Mouse (Mus musculus) hindbrain, embryonic 11.5 days (tissue): ENCODE data around the gene Anxa4. TPM values are rescaled to one million over a fixed set of nuclear protein-coding genes. Genes with fewer than 3 reads are reported as not detected.

Experiments used
- ATAC-seq: fragments of 200-750 bp; cut with Nextera tagmentation; 2 replicates; pipeline ENCODE4 v1.8.0; 2017; ENCODE audit warnings: mild to moderate bottlenecking, moderate TSS enrichment, moderate library complexity; ENCODE audit not compliant: low FRiP score
- DNase-seq: peaks from one replicate; pipeline ENCODE4 v3.0.0-alpha.2; 2015; ENCODE audit warnings: low spot score
- H3K27ac ChIP-seq: fragments of 300-500 bp; sonication (generic); 2 replicates; pipeline ENCODE4 v1.5.1; 2014; ENCODE audit warnings: mild to moderate bottlenecking, low read depth, low read length
- H3K27me3 ChIP-seq: fragments of 300-500 bp; sonication (generic); 2 replicates; pipeline ENCODE4 v1.6.1; 2014; ENCODE audit warnings: mild to moderate bottlenecking, low read length, moderate library complexity, mixed read lengths; ENCODE audit not compliant: control insufficient read depth, insufficient read depth
- H3K36me3 ChIP-seq: fragments of 300-500 bp; sonication (generic); 2 replicates; pipeline ENCODE4 v1.6.1; 2014; ENCODE audit warnings: mild to moderate bottlenecking, low read length, moderate library complexity, mixed read lengths; ENCODE audit not compliant: control insufficient read depth, insufficient read depth
- H3K4me1 ChIP-seq: fragments of 300-500 bp; sonication (generic); replicated peaks from 2 replicates; pipeline ENCODE4 v1.6.1; 2014; ENCODE audit warnings: low read length, mixed read lengths; ENCODE audit not compliant: control insufficient read depth, insufficient read depth
- H3K4me2 ChIP-seq: fragments of 300-500 bp; sonication (generic); replicated peaks from 2 replicates; pipeline ENCODE4 v1.6.1; 2014; ENCODE audit warnings: mild to moderate bottlenecking, low read depth, low read length
- H3K4me3 ChIP-seq: fragments of 300-500 bp; sonication (generic); 2 replicates; pipeline ENCODE4 v1.5.1; 2014; ENCODE audit warnings: low read depth, low read length
- H3K9ac ChIP-seq: fragments of 300-500 bp; sonication (generic); 2 replicates; pipeline ENCODE4 v1.6.1; 2014; ENCODE audit warnings: low read depth, low read length
- H3K9me3 ChIP-seq: fragments of 300-500 bp; sonication (generic); 2 replicates; pipeline ENCODE4 v1.6.1; 2016; ENCODE audit warnings: low read length; ENCODE audit not compliant: control insufficient read depth
- WGBS: fragments of 180-500 bp; shearing (Covaris S2); extraction: QIAGEN DNeasy Blood & Tissue Kit; methylation state at CpG from one replicate; pipeline ENCODE4 v1.1.7; 2014; 5-methylcytosine and 5-hydroxymethylcytosine counted together
- polyA plus RNA-seq: library from polyadenylated mRNA; unstranded; fragments of >200 nt; fragmentation: Nextera tagmentation; extraction: Ambion mirVana; gene quantifications from 2 replicates; pipeline ENCODE4 v1.2.1, GENCODE M21; 2014

The Anxa4 gene
- polyA plus RNA-seq, 1 experiment from 2014 or later, result 11.7 TPM

DNA sequence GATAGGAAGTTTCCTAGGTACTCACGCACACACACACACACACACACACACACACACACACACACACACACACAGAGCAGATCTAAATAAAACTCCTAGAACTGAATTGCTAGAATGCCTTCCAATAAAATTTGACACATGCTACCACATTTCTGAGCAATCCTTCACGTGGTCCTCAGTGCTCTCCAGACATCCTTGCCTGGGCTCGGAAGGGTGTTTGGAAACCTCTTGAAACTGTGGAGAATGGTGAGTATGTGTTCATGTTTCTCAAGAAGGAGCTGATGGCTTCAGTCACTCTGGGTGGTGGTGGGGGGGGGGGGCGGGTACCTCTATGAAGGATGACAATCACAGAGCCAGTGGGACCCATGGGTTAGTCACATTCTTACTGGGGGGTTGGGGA, 5.1 kb downstream of the Anxa4 start:
- Histone ChIP-seq H3K4me1 (no peaks in the 10 kb centered on the region), H3K4me3 (no peak overlapping the region), H3K27me3 (peaks cover 15% of the 10 kb centered on the region), H3K9ac (no peak overlapping the region), H3K36me3 (no peaks in the 10 kb centered on the region), H3K9me3 (no peaks in the 10 kb centered on the region), H3K4me2 (no peak overlapping the region), H3K27ac (no peak overlapping the region)
- 82% methylated on average over 4 of the region's 4 CpGs for WGBS
- no peak for ATAC-seq
- no peak for DNase-seq

DNA sequence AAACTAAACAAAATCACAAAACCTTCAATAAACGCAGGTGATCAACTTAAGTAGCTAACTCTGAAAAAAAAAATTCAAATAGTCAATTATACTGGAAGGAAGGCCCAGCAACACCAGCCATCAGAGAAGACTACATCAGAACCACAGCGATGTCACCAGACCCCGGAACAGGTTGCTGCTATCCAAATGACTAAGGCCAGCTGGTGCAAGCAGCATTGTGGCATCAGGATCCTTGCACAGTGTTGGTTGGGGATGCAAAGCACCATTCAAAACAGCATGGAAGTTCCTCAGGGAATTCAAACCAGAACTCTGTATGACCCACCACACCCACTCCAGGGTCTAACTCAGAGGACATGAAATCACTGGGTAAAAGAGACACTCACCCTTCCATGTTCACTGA, 6.8 kb downstream of the Anxa4 start:
- H3K36me3 ChIP-seq, result no peaks in the 10 kb centered on the region
- no peaks in the 10 kb centered on the region for H3K9me3 ChIP-seq
- no peak overlapping the region for H3K4me2 ChIP-seq
- peaks cover 3% of the 10 kb centered on the region; the same call in 1 of the 2 replicates for H3K27me3 ChIP-seq
- no peak overlapping the region for H3K27ac ChIP-seq
- no peak overlapping the region for H3K9ac ChIP-seq
- DNase-seq (no peak), ATAC-seq (no peak)
- no peak overlapping the region for H3K4me3 ChIP-seq
- H3K4me1 ChIP-seq, result no peaks in the 10 kb centered on the region
- 98% methylated on average over 3 of the region's 3 CpGs for WGBS

GRCm38 (mm10) chr6:86784739-86785138, 8.6 kb downstream of the Anxa4 start:
- Histone ChIP-seq H3K4me2 (no peak overlapping the region), H3K4me3 (no peak overlapping the region), H3K27me3 (no peaks in the 10 kb centered on the region), H3K9ac (no peak overlapping the region), H3K27ac (no peak overlapping the region), H3K9me3 (no peaks in the 10 kb centered on the region), H3K4me1 (no peaks in the 10 kb centered on the region), H3K36me3 (no peaks in the 10 kb centered on the region)
- ATAC-seq (no peak), DNase-seq (no peak)
- WGBS, result 85% methylated on average over 3 of the region's 3 CpGs

GRCm38 (mm10) chr6:86782342-86782741, 11.0 kb downstream of the Anxa4 start:
- H3K27ac ChIP-seq, result no peak overlapping the region
- no peaks in the 10 kb centered on the region for H3K27me3 ChIP-seq
- WGBS, result 91% methylated on average over 2 of the region's 3 CpGs
- H3K9me3 ChIP-seq, result no peaks in the 10 kb centered on the region
- H3K4me2 ChIP-seq, result no peak overlapping the region
- DNase-seq (no peak), ATAC-seq (no peak)
- no peaks in the 10 kb centered on the region for H3K36me3 ChIP-seq
- no peak overlapping the region for H3K9ac ChIP-seq
- H3K4me1 ChIP-seq, result no peaks in the 10 kb centered on the region
- no peak overlapping the region for H3K4me3 ChIP-seq

GRCm38 (mm10) chr6:86781361-86781957, 11.9 kb downstream of the Anxa4 start:
- no peaks in the 10 kb centered on the region for H3K27me3 ChIP-seq
- no peak for ATAC-seq
- H3K27ac ChIP-seq, result no peak overlapping the region
- WGBS, result 41% methylated on average over 2 of the region's 2 CpGs
- H3K4me2 ChIP-seq, result no peak overlapping the region
- H3K9me3 ChIP-seq, result no peaks in the 10 kb centered on the region
- H3K36me3 ChIP-seq, result no peaks in the 10 kb centered on the region
- H3K4me1 ChIP-seq, result no peaks in the 10 kb centered on the region
- H3K4me3 ChIP-seq, result no peak overlapping the region
- no peak for DNase-seq
- no peak overlapping the region for H3K9ac ChIP-seq

DNA sequence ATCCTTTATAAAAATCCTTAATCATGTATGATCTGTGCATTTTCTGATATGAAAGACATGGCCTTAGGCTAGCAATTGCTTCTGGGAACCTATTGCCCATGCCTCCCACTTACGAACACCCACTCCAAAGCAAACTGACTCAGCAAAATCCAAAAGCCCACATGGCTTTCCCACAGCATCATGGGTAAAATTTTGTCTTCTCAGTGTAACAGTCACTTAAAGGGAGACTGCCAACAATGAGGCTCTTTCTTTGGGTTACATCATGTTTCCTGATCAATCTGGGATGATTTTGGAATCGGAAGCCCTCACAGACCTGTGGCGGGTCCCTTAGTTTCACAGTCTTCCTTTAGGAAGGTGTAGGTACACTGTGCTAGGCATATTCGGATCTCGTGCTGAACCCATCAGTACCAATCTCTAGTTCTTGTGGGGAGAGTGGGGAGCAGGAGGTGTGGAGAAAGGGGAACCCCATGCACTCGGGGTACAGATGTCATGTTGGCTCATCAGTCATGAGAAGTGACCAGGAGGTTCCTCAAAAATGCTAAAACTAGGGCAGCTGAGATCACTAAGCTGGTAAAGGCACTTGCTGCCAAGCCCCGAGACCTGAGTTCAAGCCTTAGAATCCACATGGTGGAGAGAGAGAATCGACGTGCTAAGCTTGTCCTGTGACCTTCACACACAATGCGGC, 14.3 kb downstream of the Anxa4 start:
- no peaks in the 10 kb centered on the region for H3K9me3 ChIP-seq
- H3K36me3 ChIP-seq, result no peaks in the 10 kb centered on the region
- H3K27ac ChIP-seq, result no peak overlapping the region
- no peaks in the 10 kb centered on the region for H3K27me3 ChIP-seq
- H3K9ac ChIP-seq, result no peak overlapping the region
- no peak overlapping the region for H3K4me2 ChIP-seq
- H3K4me1 ChIP-seq, result no peaks in the 10 kb centered on the region
- H3K4me3 ChIP-seq, result no peak overlapping the region
- no peak for DNase-seq
- 89% methylated on average over 10 of the region's 10 CpGs for WGBS
- ATAC-seq, result no peak

- ATAC-seq (no peak), DNase-seq (no peak)
- no peak overlapping the region for H3K4me3 ChIP-seq
- WGBS, result 74% methylated on average over 3 of the region's 3 CpGs
- H3K36me3 ChIP-seq, result no peaks in the 10 kb centered on the region
- H3K9me3 ChIP-seq, result no peaks in the 10 kb centered on the region
- H3K4me1 ChIP-seq, result no peaks in the 10 kb centered on the region
- no peak overlapping the region for H3K4me2 ChIP-seq
- no peaks in the 10 kb centered on the region for H3K27me3 ChIP-seq
- no peak overlapping the region for H3K27ac ChIP-seq
- no peak overlapping the region for H3K9ac ChIP-seq
Measured at GRCm38 (mm10) chr6:86777181-86777580, 16.2 kb downstream of the Anxa4 start.

DNA sequence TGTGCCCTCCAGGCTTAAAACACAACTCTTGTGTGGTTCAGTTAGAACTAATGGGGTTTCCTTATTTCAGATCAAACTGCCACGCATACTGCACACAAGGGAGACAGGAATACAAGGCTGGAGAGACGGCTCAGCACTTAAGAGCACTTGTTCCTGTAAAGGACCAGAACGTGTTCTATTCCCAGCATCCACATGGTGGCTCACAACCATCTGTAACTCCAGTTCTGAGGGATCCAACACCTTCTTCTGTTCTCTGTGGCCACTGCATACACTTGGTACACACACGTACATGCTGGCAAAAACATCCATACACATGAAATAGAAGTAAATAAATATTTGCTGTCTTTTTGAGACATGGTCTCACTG, 16.7 kb downstream of the Anxa4 start:
- ATAC-seq, result no peak
- Histone ChIP-seq H3K4me3 (no peak overlapping the region), H3K9ac (no peak overlapping the region), H3K27me3 (no peaks in the 10 kb centered on the region), H3K4me1 (no peaks in the 10 kb centered on the region), H3K27ac (no peak overlapping the region), H3K9me3 (no peaks in the 10 kb centered on the region), H3K4me2 (no peak overlapping the region), H3K36me3 (no peaks in the 10 kb centered on the region)
- no peak for DNase-seq
- 69% methylated on average over 4 of the region's 4 CpGs for WGBS

- H3K4me3 ChIP-seq, result no peak overlapping the region
- ATAC-seq (no peak), DNase-seq (no peak)
- H3K27ac ChIP-seq, result no peak overlapping the region
- no peaks in the 10 kb centered on the region for H3K36me3 ChIP-seq
- H3K27me3 ChIP-seq, result no peaks in the 10 kb centered on the region
- WGBS, result 93% methylated on average over 8 of the region's 8 CpGs
- no peaks in the 10 kb centered on the region for H3K4me1 ChIP-seq
- no peak overlapping the region for H3K9ac ChIP-seq
- no peaks in the 10 kb centered on the region for H3K9me3 ChIP-seq
- H3K4me2 ChIP-seq, result no peak overlapping the region
Measured at GRCm38 (mm10) chr6:86776001-86776705, 17.2 kb downstream of the Anxa4 start.
